Mouse (Mus musculus): ENCODE results near the gene Aanat.

Gene Aanat

GRCm38 (mm10) chr11:116612554-116612953, 26.3 kb downstream of the Aanat start:
- no peak for DNase-seq

- no peak for DNase-seq
Measured at GRCm38 (mm10) chr11:116613234-116613633, 27.0 kb downstream of the Aanat start.

GRCm38 (mm10) chr11:116615735-116616437, 29.7 kb downstream of the Aanat start:
- DNase-seq = peak; percentile 35 to 50

GRCm38 (mm10) chr11:116616438-116617118, 30.3 kb downstream of the Aanat start:
- no peak for DNase-seq

DNA sequence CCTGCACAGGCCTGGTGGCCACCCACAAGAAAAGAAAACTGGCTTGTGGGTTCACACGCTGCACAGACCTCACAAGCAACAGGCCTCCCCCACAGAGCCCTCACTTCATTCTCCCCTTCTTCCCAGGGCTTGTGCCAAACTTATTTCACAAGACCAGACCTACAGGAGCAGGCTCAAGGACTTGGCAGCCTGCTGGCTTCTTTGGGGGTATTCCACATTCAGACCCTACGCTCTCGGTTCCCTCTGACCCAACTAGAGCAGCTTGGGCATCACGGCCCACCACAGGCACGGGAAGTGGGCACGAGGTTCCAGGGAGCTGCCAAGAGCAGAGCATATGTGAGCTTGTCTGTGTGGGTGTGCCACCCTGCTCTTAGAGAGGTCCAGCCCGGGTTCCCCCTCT, 31.4 kb downstream of the Aanat start:
- DNase-seq = no peak

GRCm38 (mm10) chr11:116618666-116619065, 32.4 kb downstream of the Aanat start:
- DNase-seq = no peak

DNA sequence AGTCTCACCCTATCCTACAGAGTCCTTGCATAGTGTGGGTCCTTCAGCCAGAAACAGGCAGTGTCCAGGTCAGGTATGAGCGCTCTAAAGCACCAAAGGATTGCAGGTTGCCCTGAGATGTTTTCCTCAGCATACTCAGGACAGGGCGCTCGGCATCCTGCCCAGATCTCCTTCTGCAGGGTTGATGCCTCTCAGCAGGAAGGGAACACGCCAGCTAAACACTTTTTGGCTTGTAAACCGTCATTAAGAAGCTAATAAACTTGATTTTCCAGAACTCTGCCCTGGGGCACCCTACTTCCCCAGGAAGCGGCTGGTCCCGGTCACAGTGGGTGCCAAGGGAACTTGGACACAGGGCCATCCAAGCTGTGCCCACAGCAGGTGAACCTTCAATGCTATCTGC, 32.9 kb downstream of the Aanat start:
- DNase-seq = no peak

DNA sequence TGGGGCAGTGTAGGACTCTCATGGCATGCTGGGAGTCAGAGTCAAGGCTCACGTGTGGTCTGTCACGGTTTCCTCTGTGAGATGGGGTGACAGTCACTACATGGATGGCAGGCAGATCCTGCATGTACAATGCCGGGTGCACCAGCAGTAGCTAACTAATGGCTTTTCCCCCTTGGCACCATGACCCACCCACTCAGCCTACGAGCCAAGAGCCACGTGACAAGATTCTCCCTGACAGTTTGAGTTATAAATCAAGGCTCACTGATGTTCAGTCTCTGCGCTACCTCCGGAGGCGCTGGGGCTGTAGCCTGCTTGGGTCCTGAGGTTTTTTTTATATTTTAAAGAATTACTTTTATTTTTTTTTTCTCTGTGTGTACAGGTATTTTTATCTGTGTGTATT, 33.3 kb downstream of the Aanat start:
- no peak for DNase-seq

- DNase-seq = no peak
Measured at GRCm38 (mm10) chr11:116620073-116620472, 33.8 kb downstream of the Aanat start.

- no peak for DNase-seq
Measured at GRCm38 (mm10) chr11:116620559-116621253, 34.5 kb downstream of the Aanat start.

DNA sequence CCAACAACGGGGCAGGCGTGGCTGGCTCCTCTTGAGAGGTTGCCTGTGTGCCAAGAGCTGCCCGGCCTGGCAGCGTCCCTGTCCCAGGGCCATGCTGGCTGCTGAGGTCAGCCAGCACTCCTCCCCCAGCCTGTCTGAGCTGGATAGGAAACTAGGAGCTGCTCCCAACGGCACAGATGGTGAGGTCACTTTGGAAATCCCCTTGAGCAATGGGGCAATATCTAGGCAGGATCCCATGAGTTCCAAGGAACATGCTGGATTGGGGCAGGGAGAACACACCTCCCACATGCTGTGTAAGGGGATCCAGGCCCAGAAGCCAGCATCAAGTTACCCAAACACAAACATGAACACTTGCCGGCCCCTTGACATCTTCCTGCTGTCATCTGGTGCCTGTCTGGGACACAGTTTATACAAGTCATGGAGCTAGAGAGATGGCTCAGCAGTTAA, 35.0 kb downstream of the Aanat start:
- DNase-seq = no peak

DNA sequence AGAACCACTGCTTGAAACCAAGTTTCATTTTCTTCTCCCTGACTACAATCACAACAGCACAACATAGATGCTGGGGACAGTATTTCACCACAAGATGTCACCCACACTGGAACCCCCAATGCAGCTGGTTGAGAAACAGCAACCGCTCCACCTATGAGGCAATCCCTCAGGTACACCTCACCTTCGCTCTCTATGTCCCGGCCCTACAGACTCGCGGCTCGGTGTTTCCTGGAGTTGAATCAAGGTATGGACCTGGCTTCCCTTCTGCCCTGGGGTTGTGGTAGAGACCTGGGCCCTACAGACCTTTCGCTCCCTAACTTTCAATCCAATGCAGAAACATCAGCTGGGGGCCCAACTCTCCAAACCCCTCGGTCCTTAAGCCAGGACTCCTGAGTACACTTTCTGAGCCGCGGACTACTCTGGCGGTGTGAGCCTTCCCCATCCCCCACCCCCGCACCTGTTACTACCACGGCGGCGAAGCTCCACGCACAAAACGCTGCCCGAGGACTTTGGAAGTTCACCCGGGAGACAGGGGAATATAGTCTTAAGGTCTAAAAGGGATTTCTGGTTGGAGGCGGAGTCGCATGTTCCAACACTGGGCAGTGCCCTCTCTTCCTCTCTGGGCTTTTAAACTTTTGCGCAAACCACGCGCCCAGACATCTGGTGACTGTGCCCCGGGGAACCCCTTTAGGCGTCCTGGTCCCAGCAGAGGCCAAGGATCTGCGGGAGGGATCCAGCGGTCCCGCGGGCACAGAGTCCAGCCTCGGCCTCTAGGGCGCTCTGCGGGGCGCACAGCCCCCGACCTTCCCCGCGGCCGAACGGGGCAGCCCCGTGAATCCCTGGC, 37.3 kb downstream of the Aanat start:
- DNase-seq = peak in 1 of 2 experiments; percentile 35

DNA sequence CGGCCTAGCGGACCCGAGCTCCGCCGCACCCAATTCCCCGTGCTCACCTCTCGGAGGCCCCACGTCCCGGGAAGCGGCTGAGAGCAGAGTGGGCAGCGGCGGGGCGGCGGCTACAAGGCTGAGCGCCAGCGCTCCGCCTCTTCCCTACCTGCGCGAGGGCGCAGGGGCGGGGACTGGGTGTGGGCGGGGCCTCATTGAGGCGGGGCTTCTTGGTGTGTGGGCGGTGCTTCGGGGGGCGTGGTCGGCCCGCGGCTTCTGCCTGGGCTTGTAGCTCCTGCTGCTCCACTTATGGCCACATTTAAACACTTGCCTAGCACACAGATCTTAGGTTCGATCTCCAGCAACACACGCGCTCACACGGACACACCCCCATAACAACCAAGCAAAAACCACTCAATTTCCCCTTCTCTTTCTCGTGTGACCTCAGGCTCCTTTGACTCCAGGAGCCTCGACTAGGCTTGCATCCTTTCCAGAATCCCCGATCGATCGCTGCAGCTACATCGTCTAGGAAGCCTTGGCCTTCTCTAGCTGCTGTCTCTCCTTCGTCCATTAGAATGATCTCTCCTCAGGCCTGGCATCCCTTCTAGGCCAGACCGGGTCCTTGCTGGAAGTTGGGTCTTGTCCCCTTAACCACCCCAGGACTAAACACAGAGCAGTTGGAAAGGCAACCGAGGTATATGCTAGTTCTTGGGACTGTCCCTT, 38.0 kb downstream of the Aanat start:
- peak; percentile 83 for DNase-seq

DNA sequence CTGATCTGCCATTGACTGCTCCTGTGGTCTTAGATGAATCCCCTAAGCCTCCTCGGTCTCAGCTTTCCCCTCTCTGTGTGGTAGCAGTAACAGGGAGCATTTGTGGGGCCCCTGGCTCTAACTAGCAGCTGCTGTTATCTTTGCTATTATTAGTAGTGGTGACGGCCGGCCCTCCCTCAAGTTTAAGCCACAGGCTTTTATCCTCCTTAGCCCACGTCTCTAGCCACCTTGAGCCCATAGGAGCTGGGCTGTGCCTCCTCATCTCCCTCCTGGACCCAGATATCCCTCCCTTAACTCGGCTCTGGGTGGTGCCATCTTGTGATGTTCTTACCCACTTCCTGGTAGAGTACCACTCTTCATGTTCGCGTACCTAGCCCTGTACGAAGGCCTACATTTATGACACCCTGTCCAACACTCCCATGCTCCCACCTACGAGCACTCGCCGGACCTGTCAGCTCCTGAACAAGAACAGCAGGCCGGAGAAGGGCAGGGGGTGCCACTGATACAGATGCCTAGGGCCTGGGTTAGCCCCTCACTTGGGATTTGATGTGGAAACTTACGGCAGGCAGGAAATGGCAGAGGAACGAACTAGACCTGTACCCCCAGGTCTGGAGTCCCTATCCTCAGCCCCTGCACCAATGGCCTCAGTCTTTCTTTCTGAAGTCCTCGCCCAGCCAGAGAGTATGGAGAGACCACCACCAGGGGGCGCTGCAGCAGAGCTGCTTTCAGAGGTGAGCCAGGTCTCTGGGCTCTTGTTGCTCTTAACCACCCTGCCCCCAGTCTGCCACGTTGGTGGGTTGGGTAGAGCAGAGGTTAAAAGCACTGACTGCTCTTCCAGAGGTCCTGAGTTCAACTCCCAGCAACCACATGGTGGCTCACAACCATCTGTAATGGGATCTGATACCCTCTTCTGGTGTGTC, 39.1 kb downstream of the Aanat start:
- DNase-seq = peak; percentile 53 to 58

DNA sequence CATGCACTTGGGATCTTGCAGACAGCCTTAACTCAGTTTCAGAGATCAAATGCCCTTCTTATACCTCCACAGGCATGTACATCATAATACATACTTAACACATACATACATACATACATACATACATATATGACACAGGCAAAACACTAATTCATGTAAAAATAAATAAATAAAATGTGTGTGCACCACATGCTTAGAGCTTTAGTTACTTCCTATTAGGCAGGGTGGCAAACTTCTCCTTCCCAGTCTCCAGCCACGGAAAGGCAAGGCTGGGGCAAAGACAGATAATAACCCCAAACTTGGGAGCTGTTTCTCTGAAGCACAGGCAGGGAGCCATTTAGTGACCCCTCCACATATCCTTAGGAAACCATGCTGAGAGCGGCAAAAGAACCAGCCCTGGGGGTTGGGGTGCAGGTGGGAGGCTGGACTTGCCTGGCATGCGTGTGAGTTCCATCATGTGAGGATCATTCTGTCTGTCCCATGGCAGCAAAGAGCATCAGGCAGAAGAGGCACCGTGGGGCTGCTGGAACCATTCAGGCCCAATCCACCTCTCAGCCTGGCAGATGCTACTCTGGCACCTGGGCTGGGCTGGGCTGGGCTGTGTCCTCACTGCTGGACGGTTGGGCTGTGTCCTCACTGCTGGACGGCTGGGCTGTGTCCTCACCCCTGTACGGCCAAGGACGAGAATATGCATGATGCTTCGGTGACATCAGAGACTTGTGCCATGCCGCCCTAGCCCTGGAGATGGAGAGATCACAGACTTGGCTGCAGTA, 40.3 kb downstream of the Aanat start, which contains the start of gene Rhbdf2:
Gene Rhbdf2, minus strand, starts transcription at position 721 of the 773 bp plus-strand sequence.
- no peak for DNase-seq

- DNase-seq = no peak
Measured at GRCm38 (mm10) chr11:116627072-116628020, 41.1 kb downstream of the Aanat start.

DNA sequence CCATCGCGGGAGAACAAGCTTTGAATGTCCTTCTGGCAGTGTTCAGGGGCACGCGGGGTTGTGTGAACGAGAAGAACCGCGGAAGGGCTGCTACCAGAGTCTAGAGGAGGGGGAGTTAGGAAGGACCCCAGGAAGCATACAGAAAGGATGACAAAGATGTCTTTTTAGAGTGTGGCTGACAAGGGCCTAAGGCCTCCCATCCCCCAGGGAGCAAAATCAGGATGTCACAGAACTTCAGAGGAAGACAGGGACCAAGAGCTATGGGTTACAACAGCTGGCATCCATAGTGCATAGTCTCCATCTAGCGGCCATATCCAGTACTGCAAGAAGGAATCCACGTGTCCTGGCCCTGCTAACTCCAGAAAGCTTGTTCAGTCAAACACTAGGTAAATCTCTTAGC, 42.5 kb downstream of the Aanat start:
- peak; percentile 72 to 79 for DNase-seq

DNA sequence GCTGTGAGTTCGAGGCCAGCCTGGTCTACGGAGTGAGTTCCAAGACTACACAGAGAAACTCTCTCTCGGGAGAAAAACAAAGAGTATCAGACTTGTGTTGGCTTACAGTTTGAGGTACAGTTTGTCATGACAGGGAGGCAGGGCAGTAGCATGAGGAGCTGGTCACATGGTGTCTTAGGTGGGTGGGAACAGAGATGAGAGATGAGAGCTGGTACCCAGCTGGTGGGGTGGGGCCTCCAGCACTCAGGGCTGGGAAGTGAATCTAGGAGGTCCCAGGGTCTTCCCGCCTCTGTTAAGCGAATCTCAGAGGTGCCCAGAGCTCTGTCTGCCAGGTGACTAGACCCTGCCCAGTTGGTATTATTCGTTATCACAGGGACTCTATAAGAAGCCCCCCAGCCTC, 43.2 kb downstream of the Aanat start:
- no peak for DNase-seq

Measured in thymus, postnatal 36 days (tissue).